Mouse (Mus musculus): ENCODE measurements around the gene Olfr455. TPM values are rescaled to one million over a fixed set of nuclear protein-coding genes. Genes with fewer than 3 reads are reported as not detected.

The Olfr455 gene
- total RNA-seq, 1 experiment from 2014 or later = not detected

- no peak for ATAC-seq (replicated peaks; ENCODE audit: insufficient number of reproducible peaks, low FRiP score, low TSS enrichment, poor library complexity, severe bottlenecking)
Observed at GRCm38 (mm10) chr6:42509311-42509710, 38.1 kb downstream of the Olfr455 start.

- ATAC-seq (replicated peaks; ENCODE audit: insufficient number of reproducible peaks, low FRiP score, low TSS enrichment, poor library complexity, severe bottlenecking) = no peak
Observed at GRCm38 (mm10) chr6:42503478-42503877, 43.9 kb downstream of the Olfr455 start.

DNA sequence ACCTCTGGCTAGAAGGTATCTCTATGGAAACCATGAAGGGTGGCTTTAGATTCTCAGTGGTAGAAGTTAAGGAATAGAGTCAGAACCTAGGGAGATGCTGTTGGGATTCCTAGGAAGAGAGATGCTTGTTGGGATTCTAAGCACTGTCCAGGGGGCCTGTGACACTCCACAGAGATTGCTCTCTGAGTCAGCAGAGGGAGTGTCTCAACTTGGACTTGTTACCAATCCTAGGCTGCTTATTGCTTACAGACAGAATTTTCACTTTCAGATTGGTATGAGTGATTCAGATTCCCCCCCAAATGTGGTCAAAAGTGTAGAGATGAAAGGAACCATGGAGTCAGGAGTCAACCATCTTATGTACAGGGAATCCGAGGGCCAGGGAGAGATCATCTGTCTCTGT is 57.7 kb downstream of the Olfr455 start:
- no peak for ATAC-seq (replicated peaks; ENCODE audit: insufficient number of reproducible peaks, low FRiP score, low TSS enrichment, poor library complexity, severe bottlenecking)

- ATAC-seq (replicated peaks; ENCODE audit: insufficient number of reproducible peaks, low FRiP score, low TSS enrichment, poor library complexity, severe bottlenecking) = no peak
Observed at GRCm38 (mm10) chr6:42487114-42487513, 60.3 kb downstream of the Olfr455 start, which contains the start of gene Olfr456. Olfr456 (minus strand) TSS chr6:42487214.

Other genes with a start within 250 kb of the Olfr455 start
- gene Fam131b, start 222.9 kb downstream of the Olfr455 start, total RNA-seq (2017) = 0.10 to 0.32 TPM in 2 of 3 replicates, not detected in the other
- gene Zyx, start 198.0 kb downstream of the Olfr455 start, total RNA-seq (2017) = 102 to 184 TPM (median 117 TPM) in 3 replicates
- 0.29 to 0.43 TPM in 2 of 3 replicates, not detected in the other for gene Epha1, start 174.3 kb downstream of the Olfr455 start, total RNA-seq (2017)
- gene Tas2r143, start 147.3 kb downstream of the Olfr455 start, total RNA-seq (2017) = 2.9 to 4.2 TPM in 2 of 3 replicates, not detected in the other
- gene Tas2r135, start 142.2 kb downstream of the Olfr455 start, total RNA-seq (2017) = 1.6 TPM in 1 of 3 replicates, not detected in the others
- 1.1 TPM in 1 of 3 replicates, not detected in the others for gene Tas2r126, start 113.1 kb downstream of the Olfr455 start, total RNA-seq (2017)
- not detected in 3 replicates for gene Olfr458, start 82.4 kb downstream of the Olfr455 start, total RNA-seq (2017)
- 0.19 TPM in 1 of 3 replicates, not detected in the others for gene Olfr457, start 71.3 kb downstream of the Olfr455 start, total RNA-seq (2017)
- not detected in 3 replicates for gene Olfr456, start 60.4 kb downstream of the Olfr455 start, total RNA-seq (2017)
- not detected in 3 replicates for gene Tcaf3, start 50.1 kb upstream of the Olfr455 start, total RNA-seq (2017)
- not detected in 3 replicates for gene Tcaf2, start 97.7 kb upstream of the Olfr455 start, total RNA-seq (2017)
- not detected in 3 replicates for gene Tcaf1, start 162.5 kb upstream of the Olfr455 start, total RNA-seq (2017)
- not detected in 3 replicates for gene Olfr453, start 191.8 kb upstream of the Olfr455 start, total RNA-seq (2017)
- not detected in 3 replicates for gene Olfr38, start 208.8 kb upstream of the Olfr455 start, total RNA-seq (2017)
- not detected in 3 replicates for gene Olfr452, start 237.5 kb upstream of the Olfr455 start, total RNA-seq (2017)